Mouse (Mus musculus) neural tube, embryonic 13.5 days (tissue): ENCODE results near the gene Coq7. TPM values are rescaled to one million over a fixed set of nuclear protein-coding genes. Genes with fewer than 3 reads are reported as not detected.

Experiments used
- ATAC-seq: fragments of 200-750 bp; cut with Nextera tagmentation; 2 replicates; pipeline ENCODE4 v1.8.0; 2017; ENCODE audit warnings: low read depth, mild to moderate bottlenecking, moderate TSS enrichment, moderate library complexity
- H3K27ac ChIP-seq: fragments of 300-500 bp; sonication (generic); replicated peaks from 2 replicates; pipeline ENCODE4 v1.5.1; 2015; ENCODE audit warnings: moderate library complexity, mild to moderate bottlenecking, inconsistent platforms
- H3K27me3 ChIP-seq: fragments of 300-500 bp; sonication (generic); 2 replicates; pipeline ENCODE4 v1.6.1; 2015; ENCODE audit warnings: mild to moderate bottlenecking, inconsistent platforms
- H3K36me3 ChIP-seq: fragments of 300-500 bp; sonication (generic); 2 replicates; pipeline ENCODE4 v1.6.1; 2015; ENCODE audit warnings: mild to moderate bottlenecking, inconsistent platforms
- H3K4me1 ChIP-seq: fragments of 300-500 bp; sonication (generic); replicated peaks from 2 replicates; pipeline ENCODE4 v1.6.1; 2015; ENCODE audit warnings: inconsistent platforms
- H3K4me2 ChIP-seq: fragments of 300-500 bp; sonication (generic); 2 replicates; pipeline ENCODE4 v1.6.1; 2015; ENCODE audit warnings: inconsistent platforms, mild to moderate bottlenecking, moderate library complexity
- H3K4me3 ChIP-seq: fragments of 300-500 bp; sonication (generic); 2 replicates; pipeline ENCODE4 v1.5.1; 2015; ENCODE audit warnings: mild to moderate bottlenecking, inconsistent platforms
- H3K9ac ChIP-seq: fragments of 300-500 bp; sonication (generic); 2 replicates; pipeline ENCODE4 v1.6.1; 2015; ENCODE audit warnings: moderate library complexity, mild to moderate bottlenecking, inconsistent platforms
- H3K9me3 ChIP-seq: fragments of 300-500 bp; sonication (generic); 2 replicates; pipeline ENCODE4 v1.6.1; 2016; ENCODE audit warnings: inconsistent platforms
- WGBS: fragments of 180-500 bp; shearing (Covaris S2); methylation state at CpG from one replicate; pipeline ENCODE4 v1.1.7; 2015; 5-methylcytosine and 5-hydroxymethylcytosine counted together
- polyA plus RNA-seq: library from polyadenylated mRNA; unstranded; fragments of >200 nt; fragmentation: Nextera tagmentation; extraction: Ambion mirVana; gene quantifications from 2 replicates; pipeline ENCODE4 v1.2.1, GENCODE M21; 2015

The Coq7 gene
- polyA plus RNA-seq, 1 experiment from 2014 or later = 107 TPM

DNA sequence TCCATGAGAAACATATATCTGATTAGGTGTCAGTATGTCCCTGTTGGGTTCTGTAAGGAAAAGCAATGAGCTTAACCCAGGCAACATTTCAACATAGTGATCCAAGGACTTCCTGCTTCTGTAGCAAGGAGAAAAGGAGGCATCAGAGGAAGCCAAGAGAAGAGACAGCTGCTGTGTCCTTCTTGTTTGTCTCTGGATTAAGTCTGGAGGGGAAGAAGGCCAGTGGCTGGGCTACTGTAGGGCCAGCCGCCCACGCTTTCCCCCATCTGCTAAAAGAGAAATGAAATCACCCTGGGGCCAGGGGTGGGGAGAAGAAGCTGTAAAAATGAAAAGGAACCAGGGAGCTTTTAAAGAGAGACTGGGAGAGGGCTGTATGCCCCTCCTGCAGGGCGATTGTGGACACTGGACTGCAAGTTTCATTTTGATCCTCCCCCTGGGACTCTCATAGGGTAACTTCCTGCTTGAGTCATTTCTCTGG lies 54.3 kb downstream of the Coq7 start:
- H3K27me3 ChIP-seq = no peaks in the 10 kb centered on the region
- no peak overlapping the region for H3K9ac ChIP-seq
- no peaks in the 10 kb centered on the region for H3K4me1 ChIP-seq
- H3K9me3 ChIP-seq = no peaks in the 10 kb centered on the region
- no peak for ATAC-seq
- no peak overlapping the region for H3K27ac ChIP-seq
- no peaks in the 10 kb centered on the region for H3K36me3 ChIP-seq
- H3K4me2 ChIP-seq = no peak overlapping the region
- 44% methylated on average over 3 of the region's 3 CpGs for WGBS
- H3K4me3 ChIP-seq = no peak overlapping the region

GRCm38 (mm10) chr7:118476428-118476827 lies 56.7 kb downstream of the Coq7 start:
- H3K36me3 ChIP-seq = no peaks in the 10 kb centered on the region
- H3K27me3 ChIP-seq = no peaks in the 10 kb centered on the region
- H3K4me1 ChIP-seq = no peaks in the 10 kb centered on the region
- no peak for ATAC-seq
- no peaks in the 10 kb centered on the region for H3K9me3 ChIP-seq
- H3K4me2 ChIP-seq = no peak overlapping the region
- 79% methylated on average over 5 of the region's 5 CpGs for WGBS
- no peak overlapping the region for H3K4me3 ChIP-seq
- H3K27ac ChIP-seq = no peak overlapping the region
- H3K9ac ChIP-seq = no peak overlapping the region

- no peaks in the 10 kb centered on the region for H3K9me3 ChIP-seq
- ATAC-seq = no peak
- H3K4me3 ChIP-seq = no peak overlapping the region
- no peaks in the 10 kb centered on the region for H3K36me3 ChIP-seq
- no peaks in the 10 kb centered on the region for H3K27me3 ChIP-seq
- H3K4me2 ChIP-seq = no peak overlapping the region
- 85% methylated on average over 7 of the region's 7 CpGs for WGBS
- no peak overlapping the region for H3K27ac ChIP-seq
- H3K4me1 ChIP-seq = no peaks in the 10 kb centered on the region
- H3K9ac ChIP-seq = no peak overlapping the region
These were observed 58.0 kb downstream of the Coq7 start for GRCm38 (mm10) chr7:118475008-118475705.

DNA sequence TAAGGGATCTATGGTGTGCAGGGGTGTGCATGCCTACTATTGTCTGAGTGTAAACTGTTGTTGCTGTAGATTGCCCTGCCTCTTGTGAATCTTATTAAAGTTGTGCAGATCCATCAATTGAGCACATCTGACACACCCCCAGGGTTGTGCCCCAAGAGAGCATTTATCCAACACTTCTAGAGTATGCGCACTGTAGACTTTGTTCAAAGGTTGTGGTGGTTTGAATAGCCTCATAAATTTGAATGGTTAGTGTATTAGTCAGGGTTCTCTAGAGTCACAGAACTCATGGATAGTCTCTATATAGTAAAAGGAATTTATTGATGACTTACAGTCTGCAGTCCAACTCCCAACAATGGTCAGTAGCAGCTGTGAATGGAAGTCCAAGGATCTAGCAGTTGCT lies 60.3 kb downstream of the Coq7 start:
- Histone ChIP-seq H3K27ac (no peak overlapping the region), H3K27me3 (no peaks in the 10 kb centered on the region), H3K36me3 (no peaks in the 10 kb centered on the region), H3K9me3 (no peaks in the 10 kb centered on the region), H3K9ac (no peak overlapping the region), H3K4me2 (no peak overlapping the region), H3K4me3 (no peak overlapping the region), H3K4me1 (no peaks in the 10 kb centered on the region)
- no peak for ATAC-seq
- WGBS = 56% methylated on average over 1 of the region's 1 CpGs

- Histone ChIP-seq H3K27ac (no peak overlapping the region), H3K36me3 (no peaks in the 10 kb centered on the region), H3K9ac (no peak overlapping the region), H3K4me1 (peaks cover 15% of the 10 kb centered on the region), H3K4me2 (no peak overlapping the region), H3K4me3 (no peak overlapping the region), H3K9me3 (no peaks in the 10 kb centered on the region), H3K27me3 (no peaks in the 10 kb centered on the region)
- ATAC-seq = no peak
- WGBS = 83% methylated on average over 3 of the region's 3 CpGs
These were observed 65.1 kb downstream of the Coq7 start for GRCm38 (mm10) chr7:118468060-118468459.

DNA sequence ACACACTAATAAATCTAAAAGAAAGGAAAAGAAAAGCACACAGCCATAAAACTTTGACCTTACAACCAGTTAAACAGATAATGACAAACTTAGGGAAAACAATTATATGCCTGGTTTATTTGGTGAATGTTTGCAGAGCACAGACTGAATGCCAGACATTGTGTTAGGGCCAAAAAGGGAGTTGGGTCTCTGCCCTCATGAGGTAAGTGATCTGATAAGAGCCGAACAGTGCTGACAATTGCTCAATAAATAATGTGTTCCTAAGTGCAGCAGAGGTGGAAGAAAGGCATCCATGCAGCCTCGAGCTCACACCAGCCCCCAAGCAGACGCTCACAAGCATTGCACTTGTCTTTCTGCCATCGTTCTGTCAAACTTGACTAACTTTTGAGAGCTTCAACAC lies 68.7 kb downstream of the Coq7 start:
- Histone ChIP-seq H3K9me3 (no peaks in the 10 kb centered on the region), H3K4me2 (no peak overlapping the region), H3K4me3 (no peak overlapping the region), H3K36me3 (no peaks in the 10 kb centered on the region), H3K4me1 (peaks cover 36% of the 10 kb centered on the region), H3K27ac (no peak overlapping the region; the same call in 1 of the 2 replicates), H3K9ac (no peak overlapping the region), H3K27me3 (no peaks in the 10 kb centered on the region)
- whole genome bisulfite sequencing = 43% methylated on average over 4 of the region's 4 CpGs
- ATAC-seq = no peak

DNA sequence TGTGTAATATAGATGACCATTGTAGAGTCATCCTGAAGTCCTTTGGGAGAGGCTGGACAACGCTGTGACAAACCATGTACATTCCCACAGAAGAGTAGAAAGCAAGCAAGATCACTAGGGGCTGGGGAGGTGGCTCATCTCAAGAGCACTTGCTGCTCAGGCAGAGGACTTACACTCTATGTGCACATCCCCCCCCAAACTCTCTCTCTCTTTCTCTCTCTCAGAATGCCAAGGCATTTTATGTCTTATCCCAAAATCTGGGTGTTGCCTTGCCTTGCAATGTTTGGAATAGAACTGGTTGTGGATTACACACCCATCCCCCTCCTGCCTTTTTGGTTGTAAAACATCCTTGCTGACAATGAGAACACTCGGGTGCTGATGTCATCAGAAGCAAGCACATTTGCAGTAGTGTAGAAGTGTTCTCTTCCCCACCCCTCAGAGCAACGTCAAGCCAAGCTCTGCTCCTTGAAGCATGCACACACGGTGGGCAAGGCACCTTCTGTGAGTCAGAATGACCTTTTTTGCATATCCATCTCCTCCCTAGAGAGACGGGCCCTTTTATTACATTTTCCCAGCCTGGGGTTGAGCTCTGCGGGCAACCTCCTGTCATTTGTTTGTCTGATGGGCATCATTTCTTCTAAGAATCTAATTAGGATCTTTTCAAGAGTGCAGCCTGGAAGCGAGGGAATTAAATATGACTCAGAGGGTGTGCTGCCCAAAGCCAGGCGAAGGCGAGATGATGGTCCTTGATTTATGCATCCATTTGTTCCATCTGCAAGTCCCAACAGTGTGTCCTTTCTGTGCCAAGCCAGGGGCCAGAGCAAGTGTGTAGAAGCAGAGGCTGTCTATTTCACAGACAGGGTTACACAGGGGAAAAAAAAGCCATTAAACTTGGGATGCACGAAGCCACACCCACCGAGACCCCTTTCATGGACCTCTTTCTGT lies 70.1 kb downstream of the Coq7 start:
- Histone ChIP-seq H3K36me3 (no peaks in the 10 kb centered on the region), H3K4me3 (no peak overlapping the region), H3K9me3 (no peaks in the 10 kb centered on the region), H3K4me1 (peaks cover 36% of the 10 kb centered on the region), H3K4me2 (no peak overlapping the region), H3K27me3 (no peaks in the 10 kb centered on the region), H3K27ac (peak overlapping the region; percentile 64), H3K9ac (no peak overlapping the region)
- peak; percentile 69 for ATAC-seq
- WGBS = 14% methylated on average over 11 of the region's 11 CpGs

- peaks cover 33% of the 10 kb centered on the region for H3K4me1 ChIP-seq
- H3K4me3 ChIP-seq = no peak overlapping the region
- peak overlapping the region; percentile 14; the same call in 1 of the 2 replicates for H3K4me2 ChIP-seq
- no peak overlapping the region for H3K9ac ChIP-seq
- H3K36me3 ChIP-seq = no peaks in the 10 kb centered on the region
- no peaks in the 10 kb centered on the region for H3K27me3 ChIP-seq
- no peak for ATAC-seq
- no peaks in the 10 kb centered on the region for H3K9me3 ChIP-seq
- 28% methylated on average over 16 of the region's 16 CpGs for WGBS
- H3K27ac ChIP-seq = 0 out of 2 replicates have a peak overlapping the region, but pooled peaks have one; percentile 14
These were observed 71.6 kb downstream of the Coq7 start for GRCm38 (mm10) chr7:118461400-118462136.

Other genes with a start within 250 kb of the Coq7 start
- gene Syt17, start 85.1 kb downstream of the Coq7 start, polyA plus RNA-seq = 10.3 and 11.0 TPM in 2 replicates
- 1.6 and 2.0 TPM in 2 replicates for gene Itpripl2, start 41.4 kb downstream of the Coq7 start, polyA plus RNA-seq
- gene Tmc7, start 51.4 kb upstream of the Coq7 start, polyA plus RNA-seq = 6.3 and 7.0 TPM in 2 replicates
- gene Tmc5, start 63.9 kb upstream of the Coq7 start, polyA plus RNA-seq = 0.18 and 0.25 TPM in 2 replicates
- gene Gde1, start 172.4 kb upstream of the Coq7 start, polyA plus RNA-seq = 174 and 191 TPM in 2 replicates
- 29.9 and 32.7 TPM in 2 replicates for gene Ccp110, start 179.2 kb upstream of the Coq7 start, polyA plus RNA-seq
- gene Vps35l, start 206.9 kb upstream of the Coq7 start, polyA plus RNA-seq = 86.8 and 87.6 TPM in 2 replicates